23 mouse cellular contexts compared by ENCODE assay signal in genomic region chr9:48403590-48404209, GRCm38 (mm10). TPM values are rescaled to one million over a fixed set of nuclear protein-coding genes. Genes with fewer than 3 reads are reported as not detected.
A peak's percentile ranks its signal among the peaks of the same experiment; 100 is the strongest.
DNase-seq lines count a peak whose midpoint lies in the region; ATAC-seq lines count a peak whose summit lies in the region.
"Had no signal": no experiment of that assay in that cellular context is flagged by ENCODE, and none has a peak within 500 bp of the region (broad histone marks: within the 10 kb centered on the region; RNA-seq: fewer than 3 reads in every experiment).

No protein-coding gene starts in this region.

- H3K27me3 ChIP-seq in intestine, embryonic 16.5 days (replicated peaks; ENCODE audit: control insufficient read depth, insufficient read depth, low read length), result no peaks in the 10 kb centered on the region
- H3K27me3 ChIP-seq: embryonic facial prominence, embryonic 12.5 days; forebrain, embryonic 15.5 days; hindbrain, embryonic 12.5 days had no signal

- no peaks in the 10 kb centered on the region for H3K4me1 ChIP-seq in intestine, embryonic 16.5 days (ENCODE audit: control insufficient read depth, insufficient read depth, low read length)
- H3K4me1 ChIP-seq: embryonic facial prominence, embryonic 12.5 days; forebrain, embryonic 15.5 days; heart, embryonic 10.5 days; hindbrain, embryonic 12.5 days had no signal

- ATAC-seq in CD4-positive, CD25-positive, alpha-beta regulatory T cell, adult 4 months, result no peak
- ATAC-seq in activated CD4-positive, CD25-positive, alpha-beta regulatory T cell, adult 4 months, result peak; percentile 76
- ATAC-seq in monocyte, adult 5-6 weeks (replicated peaks; ENCODE audit: insufficient number of reproducible peaks, low FRiP score, low TSS enrichment, poor library complexity, severe bottlenecking), result peak; percentile 78
- no peak for ATAC-seq in intestine, embryonic 16.5 days
- ATAC-seq: forebrain, embryonic 15.5 days; hindbrain, embryonic 16.5 days; intestine, postnatal 0 days had no signal

- no peaks in the 10 kb centered on the region for H3K36me3 ChIP-seq in intestine, embryonic 16.5 days (ENCODE audit: control insufficient read depth, insufficient read depth, low read length)
- H3K36me3 ChIP-seq: embryonic facial prominence, embryonic 12.5 days; forebrain, embryonic 15.5 days; heart, embryonic 10.5 days; hindbrain, embryonic 12.5 days had no signal

- no peak overlapping the region for H3K4me3 ChIP-seq in intestine, embryonic 16.5 days (ENCODE audit: low read length)
- H3K4me3 ChIP-seq: embryonic facial prominence, embryonic 12.5 days; forebrain, embryonic 15.5 days; heart, embryonic 10.5 days; hindbrain, embryonic 12.5 days had no signal

- no peaks in the 10 kb centered on the region for H3K9me3 ChIP-seq in intestine, embryonic 16.5 days (ENCODE audit: control insufficient read depth, low read length)
- H3K9me3 ChIP-seq: embryonic facial prominence, embryonic 12.5 days; forebrain, embryonic 15.5 days; heart, embryonic 10.5 days; hindbrain, embryonic 12.5 days had no signal

- H3K9ac ChIP-seq in intestine, embryonic 16.5 days (ENCODE audit: low read depth, low read length), result no peak overlapping the region
- H3K9ac ChIP-seq: embryonic facial prominence, embryonic 12.5 days; forebrain, embryonic 15.5 days; hindbrain, embryonic 12.5 days had no signal

- H3K27ac ChIP-seq in intestine, embryonic 16.5 days (ENCODE audit: low read length), result no peak overlapping the region
- H3K27ac ChIP-seq: embryonic facial prominence, embryonic 12.5 days; forebrain, embryonic 15.5 days; heart, embryonic 10.5 days; hindbrain, embryonic 12.5 days had no signal

- no peak overlapping the region for H3K4me2 ChIP-seq in intestine, embryonic 16.5 days (ENCODE audit: low read depth, low read length)
- H3K4me2 ChIP-seq: embryonic facial prominence, embryonic 12.5 days; forebrain, embryonic 15.5 days; hindbrain, embryonic 12.5 days had no signal

- 94% methylated on average over 10 of the region's 10 CpGs for WGBS in intestine, embryonic 16.5 days

- DNase-seq in CD4-positive, CD25-positive, alpha-beta regulatory T cell, adult 2 months (ENCODE audit: low read depth, low spot score), result peak; percentile 7
- DNase-seq in induced T-regulatory cell, adult 2 months (ENCODE audit: low read depth), result peak; percentile 67
- no peak for DNase-seq in heart, adult 18-20 months
- DNase-seq in retina, embryonic 14.5 days (ENCODE audit: low spot score), result no peak
- DNase-seq: adrenal gland, adult 2 months; adrenal gland, postnatal 25 days; cerebellum, adult 11 months; cerebellum, adult 8-10 months; cerebellum, postnatal 14 days; gastrocnemius, postnatal 10 days; heart, postnatal 10 days; heart, postnatal 4 days had no signal

RNA-seq across cellular contexts. Expression of gene Nxpe2, which starts 50.4 kb away (rescaled TPM):
- under 1 TPM; 0.09 to 0.57 TPM for polyA plus RNA-seq in CD4-positive, CD25-positive, alpha-beta regulatory T cell, adult 4 months (2017; shearing (Covaris generic))
- polyA plus RNA-seq in activated CD4-positive, CD25-positive, alpha-beta regulatory T cell, adult 4 months (2017; shearing (Covaris generic)), result under 1 TPM in 1 of 2 experiments, not detected in 1; 0.24 TPM
- total RNA-seq in monocyte, adult 5-6 weeks (2017), result 1.3 to 9.4 TPM (median 6.1 TPM) in 3 replicates
- 1 to 10 TPM in 1 of 2 experiments, under 1 TPM in 1; 0.74 to 1.7 TPM for total RNA-seq in heart, adult 18-20 months (2021)
- polyA plus RNA-seq in intestine, embryonic 16.5 days (2015; fragmentation: Nextera tagmentation; extraction: Ambion mirVana), result 1.7 and 3.8 TPM in 2 replicates
- polyA plus RNA-seq: C2C12 had no signal

Comparison
In these comparisons a context has a peak if more than half of its experiments do, and no peak if none do; other contexts are left out.
1. DNase-seq: peak in CD4-positive, CD25-positive, alpha-beta regulatory T cell, adult 2 months (single experiment) and induced T-regulatory cell, adult 2 months (single experiment); none in heart, adult 18-20 months (0 of 2) and retina, embryonic 14.5 days (single experiment).
2. ATAC-seq: peak in activated CD4-positive, CD25-positive, alpha-beta regulatory T cell, adult 4 months (single experiment) and monocyte, adult 5-6 weeks (single experiment); none in CD4-positive, CD25-positive, alpha-beta regulatory T cell, adult 4 months (single experiment) and intestine, embryonic 16.5 days (single experiment).